Mouse (Mus musculus) testis, adult 2 months (tissue): ENCODE measurements at regions not wholly inside any gene's neighbourhood (a gene's known extent, or its start where the extent isn't known, plus 50 kb on each side); places are given as distances from the start of the nearest gene placed in this dataset.

ENCODE experiments used
- H3K27ac ChIP-seq: fragments of 200-500 bp; 2 replicates; pipeline ENCODE4 v1.5.1; 2012; ENCODE audit warnings: low read depth, low read length; ENCODE audit not compliant: control insufficient read depth, insufficient read depth
- H3K27me3 ChIP-seq: fragments of 200-500 bp; 2 replicates; pipeline ENCODE4 v1.6.1; 2012; ENCODE audit warnings: mild to moderate bottlenecking, low read length, moderate library complexity; ENCODE audit not compliant: control insufficient read depth, insufficient read depth
- H3K36me3 ChIP-seq: fragments of 200-500 bp; 2 replicates; pipeline ENCODE4 v1.6.1; 2012; ENCODE audit warnings: mild to moderate bottlenecking, low read length; ENCODE audit not compliant: control insufficient read depth, insufficient read depth
- H3K4me1 ChIP-seq: fragments of 200-500 bp; 2 replicates; pipeline ENCODE4 v1.6.1; 2012; ENCODE audit warnings: low read length; ENCODE audit not compliant: control insufficient read depth, insufficient read depth
- H3K4me3 ChIP-seq: fragments of 200-500 bp; 2 replicates; pipeline ENCODE4 v1.5.1; 2012; ENCODE audit warnings: low read depth, mild to moderate bottlenecking, low read length, moderate library complexity, mixed read lengths; ENCODE audit not compliant: control insufficient read depth
- CTCF ChIP-seq: fragments of 200-500 bp; IDR thresholded peaks from 2 replicates; pipeline ENCODE4 v1.5.1; 2012; ENCODE audit warnings: low read depth, mild to moderate bottlenecking, inconsistent platforms, low read length, moderate library complexity; ENCODE audit not compliant: control insufficient read depth, insufficient read depth, insufficient replicate concordance
- POLR2A ChIP-seq: fragments of 200-500 bp; IDR thresholded peaks from 2 replicates; pipeline ENCODE4 v1.6.1; 2012; ENCODE audit warnings: low read depth, mild to moderate bottlenecking, inconsistent platforms, low read length, moderate library complexity; ENCODE audit not compliant: control insufficient read depth

- Histone ChIP-seq H3K27ac (no peak overlapping the region), H3K27me3 (no peaks in the 10 kb centered on the region), H3K4me3 (no peak overlapping the region), H3K36me3 (no peaks in the 10 kb centered on the region), H3K4me1 (no peaks in the 10 kb centered on the region)
- TF ChIP-seq CTCF (no peak), POLR2A (no peak)
Observed at GRCm38 (mm10) chr17:52062096-52062665, 229.1 kb upstream of the Satb1 start.

- no peak overlapping the region for H3K4me3 ChIP-seq
- H3K36me3 ChIP-seq = no peaks in the 10 kb centered on the region
- no peak overlapping the region for H3K27ac ChIP-seq
- no peak for TF ChIP-seq CTCF
- TF ChIP-seq POLR2A = no peak
- no peaks in the 10 kb centered on the region for H3K27me3 ChIP-seq
- no peaks in the 10 kb centered on the region for H3K4me1 ChIP-seq
Observed at GRCm38 (mm10) chr17:52036479-52036878, 203.4 kb upstream of the Satb1 start.

DNA sequence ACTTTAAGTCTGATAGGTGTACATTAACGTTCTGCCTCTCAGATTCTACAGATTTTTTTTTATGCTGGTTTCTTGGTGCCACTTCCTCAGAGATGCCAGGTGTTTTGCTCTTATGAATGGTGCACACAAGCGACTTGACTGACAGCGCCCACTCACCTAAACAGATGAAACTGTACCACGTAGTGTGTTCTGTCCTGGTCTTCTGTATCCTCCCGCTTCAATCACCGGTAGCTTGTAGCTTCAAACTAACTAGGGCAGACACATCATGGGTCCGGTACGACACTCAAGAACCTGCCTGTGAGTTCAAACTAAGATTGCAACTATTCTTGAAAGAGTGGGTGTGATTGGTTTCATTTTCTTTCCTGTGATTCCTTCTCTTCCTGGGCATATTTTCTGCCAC lies 198.0 kb upstream of the Satb1 start:
- no peak for TF ChIP-seq POLR2A
- no peak for TF ChIP-seq CTCF

GRCm38 (mm10) chr17:51986920-51987319 lies 153.8 kb upstream of the Satb1 start:
- Histone ChIP-seq H3K27ac (no peak overlapping the region), H3K36me3 (no peaks in the 10 kb centered on the region), H3K4me3 (no peak overlapping the region), H3K27me3 (no peaks in the 10 kb centered on the region), H3K4me1 (no peaks in the 10 kb centered on the region)
- TF ChIP-seq CTCF (no peak), POLR2A (no peak)

More for the DNA sequence above, 198.0 kb upstream of the Satb1 start:
- Histone ChIP-seq H3K4me1 (no peaks in the 10 kb centered on the region), H3K36me3 (no peaks in the 10 kb centered on the region), H3K27ac (no peak overlapping the region), H3K27me3 (no peaks in the 10 kb centered on the region), H3K4me3 (no peak overlapping the region)

GRCm38 (mm10) chr17:51986212-51986611 lies 153.1 kb upstream of the Satb1 start:
- Histone ChIP-seq H3K36me3 (no peaks in the 10 kb centered on the region), H3K27me3 (no peaks in the 10 kb centered on the region)
- TF ChIP-seq POLR2A (no peak), CTCF (no peak)

GRCm38 (mm10) chr17:51979126-51979525 lies 146.0 kb upstream of the Satb1 start:
- Histone ChIP-seq H3K27me3 (no peaks in the 10 kb centered on the region), H3K4me3 (no peak overlapping the region), H3K4me1 (no peaks in the 10 kb centered on the region), H3K36me3 (no peaks in the 10 kb centered on the region), H3K27ac (no peak overlapping the region)
- TF ChIP-seq CTCF (no peak), POLR2A (no peak)

More at GRCm38 (mm10) chr17:51986212-51986611, 153.1 kb upstream of the Satb1 start:
- Histone ChIP-seq H3K4me1 (no peaks in the 10 kb centered on the region), H3K27ac (no peak overlapping the region), H3K4me3 (no peak overlapping the region; the same call in 1 of the 2 replicates)

DNA sequence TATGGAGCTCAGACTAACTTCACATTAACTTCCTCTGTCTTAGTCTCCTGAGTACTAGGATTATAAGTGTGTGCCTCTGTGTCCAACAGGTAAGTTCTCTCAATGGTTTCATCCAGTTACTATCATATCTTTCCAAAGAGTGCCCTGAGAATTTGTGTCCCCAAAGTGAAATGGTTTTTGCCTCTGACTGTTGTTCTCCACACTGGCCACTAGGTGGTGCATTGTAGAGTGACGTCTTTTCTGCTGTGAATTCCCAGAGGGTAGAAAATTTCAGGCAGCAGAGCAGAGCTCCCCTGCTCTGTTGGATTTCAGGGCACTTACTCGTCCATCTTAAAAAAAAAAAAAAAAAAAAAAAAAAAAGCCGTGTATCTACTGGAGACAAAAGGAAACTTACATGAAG lies 138.4 kb upstream of the Satb1 start:
- Histone ChIP-seq H3K27me3 (no peaks in the 10 kb centered on the region), H3K27ac (no peak overlapping the region), H3K36me3 (no peaks in the 10 kb centered on the region), H3K4me3 (no peak overlapping the region), H3K4me1 (no peaks in the 10 kb centered on the region; the same call in 1 of the 2 replicates)
- TF ChIP-seq POLR2A (no peak), CTCF (no peak)

DNA sequence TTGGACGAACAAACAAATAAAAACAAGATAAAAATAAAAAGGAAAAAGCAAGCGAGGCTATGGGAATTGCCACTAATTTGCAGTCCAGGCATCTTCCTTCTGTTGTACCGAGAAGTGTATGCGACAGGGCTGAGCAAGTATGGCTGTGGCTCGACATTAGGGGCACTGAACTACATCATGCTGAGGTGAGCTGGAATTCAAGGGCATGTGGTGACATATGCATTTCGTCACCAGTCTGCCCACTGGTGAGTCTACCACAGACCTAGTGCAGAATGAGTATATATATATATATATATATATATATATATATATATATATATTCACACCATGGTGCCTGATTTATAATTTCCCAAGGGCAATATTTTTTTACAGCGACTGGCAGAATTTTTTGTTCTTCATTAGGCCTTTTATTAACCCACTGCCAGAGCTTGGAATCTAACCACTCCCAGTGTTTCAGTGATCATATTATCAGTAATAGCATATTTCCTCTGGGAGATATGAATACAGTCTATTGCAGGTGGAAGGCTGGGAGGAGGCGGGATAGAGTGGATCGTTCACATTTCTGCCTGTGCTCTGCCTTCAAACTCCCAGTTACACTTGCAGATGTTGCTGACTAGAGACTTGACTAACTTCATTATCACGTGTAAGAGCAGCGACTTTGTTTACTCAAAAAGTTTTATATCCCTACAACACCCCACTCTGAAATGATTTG lies 133.6 kb upstream of the Satb1 start:
- H3K36me3 ChIP-seq = no peaks in the 10 kb centered on the region
- H3K27ac ChIP-seq = no peak overlapping the region
- no peak overlapping the region for H3K4me3 ChIP-seq

More for the DNA sequence above, 133.6 kb upstream of the Satb1 start:
- TF ChIP-seq POLR2A = no peak
- no peak for TF ChIP-seq CTCF
- Histone ChIP-seq H3K27me3 (no peaks in the 10 kb centered on the region), H3K4me1 (peaks cover 8% of the 10 kb centered on the region)
